In genomic region chr11:117475669-117476068, GRCm38 (mm10) we compare ENCODE assay signal across 8 mouse cellular contexts. TPM values are rescaled to one million over a fixed set of nuclear protein-coding genes. Genes with fewer than 3 reads are reported as not detected.
DNase-seq lines count a peak whose midpoint lies in the region; ATAC-seq and TF ChIP-seq lines count a peak whose summit lies in the region.

No protein-coding gene starts in this region.

- no peak for TF ChIP-seq CTCF in liver, postnatal 0 days (IDR thresholded peaks at IDR 0.05; ENCODE audit: low read depth)

- H3K9ac ChIP-seq in neural tube, embryonic 15.5 days (replicated peaks) = no peak overlapping the region
- no peak overlapping the region for H3K9ac ChIP-seq in liver, postnatal 0 days (replicated peaks)

- no peak overlapping the region for H3K4me3 ChIP-seq in neural tube, embryonic 15.5 days (replicated peaks)
- H3K4me3 ChIP-seq in liver, postnatal 0 days (ENCODE audit: low read depth, low read length) = no peak overlapping the region

- H3K27ac ChIP-seq in neural tube, embryonic 15.5 days (replicated peaks) = no peak overlapping the region
- H3K27ac ChIP-seq in liver, postnatal 0 days (ENCODE audit: low read depth) = no peak overlapping the region

- peak; percentile 53 for DNase-seq in neural tube, embryonic 10.5 days (ENCODE audit: extremely low spot score, low spot score)
- DNase-seq in c-Kit-positive CD71-negative TER-119-negative erythroid progenitor cells, embryonic 14.5 days (ENCODE audit: low read depth) = peak; percentile 25
- DNase-seq in heart, postnatal 4 days = peak; percentile 45
- peak; percentile 43 for DNase-seq in liver, postnatal 0 days
- no peak for DNase-seq in layer of hippocampus, postnatal 36 days
- DNase-seq in layer of hippocampus, postnatal 25 days (ENCODE audit: extremely low spot score in 1 of 2, low spot score in 1 of 2) = no peak
- DNase-seq in cerebellum, adult 9-10 months = no peak

- H3K9me3 ChIP-seq in neural tube, embryonic 15.5 days (replicated peaks) = no peaks in the 10 kb centered on the region
- H3K9me3 ChIP-seq in liver, postnatal 0 days (ENCODE audit: low read length) = no peaks in the 10 kb centered on the region

- ATAC-seq in neural tube, embryonic 15.5 days (ENCODE audit: low FRiP score) = no peak
- ATAC-seq in liver, postnatal 0 days = no peak

- no peak for TF ChIP-seq EP300 in liver, postnatal 0 days (IDR thresholded peaks at IDR 0.05; ENCODE audit: low read depth)

- H3K36me3 ChIP-seq in neural tube, embryonic 15.5 days = no peaks in the 10 kb centered on the region
- H3K36me3 ChIP-seq in liver, postnatal 0 days (replicated peaks; ENCODE audit: insufficient read depth, low read length) = no peaks in the 10 kb centered on the region

- H3K4me2 ChIP-seq in neural tube, embryonic 15.5 days = no peak overlapping the region
- no peak overlapping the region for H3K4me2 ChIP-seq in liver, postnatal 0 days (ENCODE audit: low read depth, low read length)

- peaks cover 47% of the 10 kb centered on the region for H3K4me1 ChIP-seq in neural tube, embryonic 15.5 days
- no peaks in the 10 kb centered on the region for H3K4me1 ChIP-seq in liver, postnatal 0 days (ENCODE audit: insufficient read depth)

- H3K27me3 ChIP-seq in neural tube, embryonic 15.5 days (replicated peaks) = peaks cover 9% of the 10 kb centered on the region; the same call in 1 of the 2 replicates
- H3K27me3 ChIP-seq in liver, postnatal 0 days (ENCODE audit: insufficient read depth, low read length) = peaks cover 20% of the 10 kb centered on the region; the same call in 1 of the 2 replicates

- 38% methylated on average over 10 of the region's 10 CpGs for WGBS in neural tube, embryonic 15.5 days
- WGBS in liver, postnatal 0 days (ENCODE audit: insufficient replicate concordance) = 23% methylated on average over 10 of the region's 10 CpGs

RNA-seq across cellular contexts. Expression of gene Gm11733, which starts 8.5 kb away (rescaled TPM):
- polyA plus RNA-seq in neural tube, embryonic 15.5 days (2015; fragmentation: Nextera tagmentation; extraction: Ambion mirVana) = 0.09 TPM in 1 of 2 replicates, not detected in the other
- not detected for total RNA-seq in heart, postnatal 4 days (2021)
- not detected in 2 replicates for polyA plus RNA-seq in liver, postnatal 0 days (2015; fragmentation: Nextera tagmentation; extraction: Ambion mirVana)
- total RNA-seq in layer of hippocampus, postnatal 36 days (2021) = under 1 TPM in 1 of 2 experiments, not detected in 1; 0.15 TPM
- total RNA-seq in layer of hippocampus, postnatal 25 days (2021) = under 1 TPM; 0.12 to 0.26 TPM

Comparison
In these comparisons a context has a peak if more than half of its experiments do, and no peak if none do; other contexts are left out.
1. DNase-seq: peak in neural tube, embryonic 10.5 days (single experiment), c-Kit-positive CD71-negative TER-119-negative erythroid progenitor cells, embryonic 14.5 days (single experiment), heart, postnatal 4 days (single experiment) and liver, postnatal 0 days (single experiment); none in layer of hippocampus, postnatal 36 days (0 of 2), layer of hippocampus, postnatal 25 days (0 of 2) and cerebellum, adult 9-10 months (single experiment).